Mouse (Mus musculus) Patski (cell line): ENCODE data around the gene A630095N17Rik. TPM values are rescaled to one million over a fixed set of nuclear protein-coding genes. Genes with fewer than 3 reads are reported as not detected.
A peak's percentile ranks its signal among the peaks of the same experiment; 100 is the strongest.

Experiments used
- ATAC-seq: fragments of 100-300 bp; one replicate; pipeline ENCODE4 v1.8.0; 2021
- CTCF ChIA-PET: fragments of 350-600 bp; sonication (Branson Sonifier 250); formaldehyde crosslinking; loops from one replicate; lab custom pipeline; 2022; ENCODE audit warnings: inconsistent platforms; lab: Charles Lee
- POLR2A ChIA-PET: fragments of 350-600 bp; sonication (Branson Sonifier 250); formaldehyde crosslinking; loops from one replicate; lab custom pipeline; 2022; ENCODE audit warnings: antibody characterized with exemption, inconsistent platforms; lab: Charles Lee
- DNase-seq: peaks from one replicate; pipeline ENCODE4 v3.0.0-alpha.2; 2011; ENCODE audit warnings: low read depth, low spot score
- H3K27me3 ChIP-seq: fragments of 371-371 bp; one replicate; pipeline ENCODE4 v1.5.1; 2021
- CTCF ChIP-seq: fragments of 100-300 bp; IDR thresholded peaks from one replicate; pipeline ENCODE4 v1.5.1; 2021
- in situ Hi-C: fragments of 300-500 bp; cut with MboI; formaldehyde crosslinking; loops from 3 replicates; pipeline ENCODE4 v1.11.1; 2018; ENCODE audit warnings: low pct_unique_long_range_greater_than_20kb, mixed read lengths
- polyA plus RNA-seq: library from polyadenylated mRNA; unstranded; gene quantifications from one replicate; pipeline ENCODE4 v1.2.3, GENCODE M21; 2021

The A630095N17Rik gene
- polyA plus RNA-seq, 1 experiment from 2014 or later: 0.15 TPM

DNA sequence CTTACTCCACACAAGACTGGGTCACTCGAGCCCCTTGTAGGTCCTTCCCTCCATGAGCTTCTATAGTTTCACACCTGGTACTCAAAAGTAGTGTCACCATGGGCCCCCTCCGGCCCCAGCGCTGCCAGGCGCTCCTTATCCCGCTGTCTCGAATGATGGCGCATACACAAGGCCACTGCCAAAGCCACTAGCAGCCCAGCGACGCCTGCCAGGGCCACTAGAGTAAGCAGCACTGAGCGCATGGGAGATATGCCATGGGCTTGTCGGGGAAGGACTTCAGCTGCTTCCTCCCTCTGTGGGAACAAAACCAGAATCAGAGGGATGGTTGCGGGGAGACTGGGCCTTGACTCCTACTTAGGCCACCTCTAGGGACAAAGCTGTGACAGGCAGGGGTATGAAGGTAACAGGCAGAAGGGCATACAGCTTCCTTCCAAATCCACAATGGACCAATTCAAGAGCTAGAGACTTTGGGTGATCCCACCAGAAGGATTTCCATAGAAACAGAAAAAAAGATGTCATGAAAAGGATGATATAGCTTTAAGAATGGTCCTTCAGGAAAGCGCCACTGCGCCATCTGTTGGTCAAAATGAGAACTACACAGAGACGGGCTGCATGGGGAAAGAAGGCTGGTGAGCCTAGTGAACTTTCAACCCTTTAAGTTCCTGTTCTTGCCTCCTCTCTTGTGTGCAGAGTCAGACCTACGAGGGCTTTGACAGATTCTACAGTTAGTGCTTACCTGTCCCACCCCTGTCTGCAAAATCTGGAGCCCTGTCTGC, 22.1 kb upstream of the A630095N17Rik start:
- in situ Hi-C loops: loop anchor here (10.0 kb wide), 1 partner anchor 69 kb away; the partner anchor contains the start of gene Abcb6
- H3K27me3 ChIP-seq: no peaks in the 10 kb centered on the region
- ATAC-seq (no peak), DNase-seq (no peak)
- POLR2A ChIA-PET: interaction anchor here (0.9 to 1.2 kb wide), 2 partner anchors 113 to 120 kb away, joined by 3 to 5 read pairs; partner anchors contain the start of gene Slc23a3
- CTCF ChIA-PET: interaction anchor here (0.6 to 1.5 kb wide), 17 partner anchors 9 to 332 kb away, joined by 3 to 6 read pairs (median 3); partner anchors contain the start of gene Nhej1
- TF ChIP-seq CTCF: no peak

DNA sequence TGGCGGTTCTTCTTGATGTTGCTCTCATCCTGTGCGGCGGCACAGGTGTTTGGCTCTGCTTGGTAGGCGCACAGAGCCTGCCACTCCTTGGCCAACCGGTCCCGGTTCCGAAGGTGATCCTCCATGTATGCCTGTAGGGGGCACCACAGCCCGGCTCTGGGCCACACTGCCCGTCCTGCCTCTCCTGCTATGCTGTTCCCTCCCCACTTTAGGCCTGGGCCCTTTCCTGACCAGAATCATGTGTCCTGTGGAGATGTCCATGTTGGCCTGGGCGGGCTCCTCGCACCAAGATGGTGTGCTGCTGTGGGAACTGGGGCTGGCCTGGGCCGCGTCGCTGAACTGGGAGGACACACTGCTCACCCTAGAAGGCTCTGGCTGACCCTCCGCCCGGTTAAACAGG, 21.1 kb upstream of the A630095N17Rik start:
- ChIA-PET POLR2A (no interaction called here), CTCF (interaction anchor here (1.1 to 1.4 kb wide), 3 partner anchors 83 to 201 kb away, joined by 3 to 4 read pairs (median 4); partner anchors contain the start of gene Nhej1)
- no peaks in the 10 kb centered on the region for H3K27me3 ChIP-seq
- DNase-seq (no peak), ATAC-seq (no peak)
- in situ Hi-C loops: loop anchor here (10.0 kb wide), 1 partner anchor 68 kb away; the partner anchor contains the start of gene Abcb6
- TF ChIP-seq CTCF: no peak

DNA sequence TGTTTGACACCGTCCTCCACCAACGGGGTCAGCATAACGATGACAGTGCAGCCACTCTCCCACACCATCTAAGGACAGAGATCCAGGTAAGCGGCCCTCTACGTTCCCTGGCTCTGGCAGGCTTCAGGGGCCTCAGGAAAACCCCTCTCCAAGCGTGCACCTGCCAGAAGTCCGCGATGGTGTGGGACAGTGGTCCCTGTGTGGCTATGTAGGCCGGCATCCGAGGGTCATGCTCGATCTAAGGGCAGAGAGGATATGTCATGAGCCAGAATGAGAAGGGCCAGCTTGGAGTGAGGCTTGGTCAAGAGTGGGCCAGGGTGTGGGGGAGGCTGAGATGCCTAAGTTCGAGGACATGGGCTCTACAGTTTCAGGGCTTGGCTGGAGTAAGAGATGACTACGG, 20.4 kb upstream of the A630095N17Rik start:
- ChIA-PET CTCF (interaction anchor here (1.0 to 2.0 kb wide), 14 partner anchors 9 to 201 kb away, joined by 3 to 10 read pairs (median 5); partner anchors contain the start of genes Ankzf1, Atg9a, Dnajb2 and Tuba4a), POLR2A (interaction anchor here (0.5 kb wide), 1 partner anchor 114 kb away, joined by 3 read pairs; no protein-coding TSS in a partner anchor)
- TF ChIP-seq CTCF: no peak
- in situ Hi-C loops: loop anchor here (10.0 kb wide), 1 partner anchor 68 kb away; the partner anchor contains the start of gene Abcb6
- no peaks in the 10 kb centered on the region for H3K27me3 ChIP-seq
- no peak for DNase-seq
- ATAC-seq: no peak

DNA sequence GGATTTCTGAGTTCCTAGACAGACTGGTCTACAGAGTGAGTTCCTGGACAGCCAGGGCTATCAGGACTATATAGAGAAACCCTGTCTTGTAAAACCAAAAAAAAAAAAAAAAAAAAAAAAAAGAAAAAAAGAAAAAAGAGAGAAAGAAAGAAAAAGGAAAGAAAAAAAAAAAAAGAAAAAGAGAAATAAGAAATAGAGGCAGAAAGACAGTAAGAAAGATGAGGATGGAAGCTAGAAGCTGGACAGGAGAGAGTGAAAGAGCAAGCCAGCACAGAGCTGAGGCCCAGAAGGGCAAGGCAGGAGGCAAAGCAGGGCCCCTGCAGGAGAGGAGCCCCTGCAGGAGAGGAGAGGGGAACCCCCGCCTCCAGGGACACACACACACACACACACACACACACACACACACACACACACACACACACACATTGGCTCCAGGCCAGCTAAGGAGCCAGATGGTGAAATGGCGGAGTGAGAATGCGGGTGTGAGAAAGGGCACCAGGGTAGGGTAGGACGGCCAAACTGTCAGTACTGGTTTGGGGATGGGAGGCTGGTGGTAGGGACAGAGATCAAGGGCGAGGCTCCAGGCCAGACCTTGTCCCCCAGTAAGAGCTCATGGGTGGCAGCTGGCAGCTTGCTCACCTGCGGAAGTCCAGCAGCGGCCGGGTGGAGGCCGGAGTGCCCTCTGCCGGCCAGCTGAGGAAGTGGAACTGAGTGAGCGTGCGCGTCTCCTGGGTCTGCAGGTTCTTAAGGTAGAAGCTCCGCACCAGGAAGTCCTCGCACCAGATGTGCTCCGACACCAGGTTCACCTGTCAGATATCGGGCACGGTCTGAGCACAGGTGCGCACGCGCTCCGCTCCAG, 19.4 kb upstream of the A630095N17Rik start:
- no peaks in the 10 kb centered on the region for H3K27me3 ChIP-seq
- POLR2A ChIA-PET: interaction anchor here (0.5 to 1.1 kb wide), 2 partner anchors 70 to 113 kb away, joined by 3 to 11 read pairs; no protein-coding TSS in a partner anchor
- DNase-seq (no peak), ATAC-seq (no peak)
- CTCF ChIA-PET: interaction anchor here (0.6 to 2.0 kb wide), 17 partner anchors 8 to 287 kb away, joined by 3 to 10 read pairs (median 3); partner anchors contain the start of genes Ankzf1, Atg9a, Dnajb2 and Tuba4a
- in situ Hi-C loops: loop anchor here (10.0 kb wide), 1 partner anchor 67 kb away; the partner anchor contains the start of gene Abcb6
- TF ChIP-seq CTCF: no peak

DNA sequence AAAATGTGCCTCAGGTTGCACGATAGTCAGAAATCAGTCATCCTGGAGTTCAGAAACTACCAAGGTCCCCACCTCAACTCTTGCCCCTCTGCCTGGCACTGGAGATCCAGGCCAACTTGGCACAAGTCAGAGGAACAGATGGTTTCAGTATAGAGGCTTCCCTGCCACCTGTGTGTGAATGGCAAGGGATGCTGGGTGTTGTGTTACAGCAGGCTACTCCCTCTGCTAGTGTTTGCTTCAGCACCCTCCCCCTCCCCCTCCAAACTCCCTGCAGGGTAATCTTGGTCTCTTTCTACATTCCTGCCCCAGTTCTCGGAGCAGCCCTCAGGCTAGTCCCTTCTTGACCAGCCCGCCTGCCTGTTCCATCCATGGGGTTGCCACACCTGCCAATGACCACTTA, 18.6 kb upstream of the A630095N17Rik start:
- H3K27me3 ChIP-seq: no peaks in the 10 kb centered on the region
- in situ Hi-C loops: loop anchor here (10.0 kb wide), 1 partner anchor 66 kb away; the partner anchor contains the start of gene Abcb6
- POLR2A ChIA-PET: no interaction called here
- DNase-seq: no peak
- no peak for ATAC-seq
- no peak for TF ChIP-seq CTCF
- CTCF ChIA-PET: interaction anchor here (1.7 to 2.0 kb wide), 3 partner anchors 8 to 72 kb away, joined by 9 to 10 read pairs (median 9); partner anchors contain the start of gene Dnajb2

DNA sequence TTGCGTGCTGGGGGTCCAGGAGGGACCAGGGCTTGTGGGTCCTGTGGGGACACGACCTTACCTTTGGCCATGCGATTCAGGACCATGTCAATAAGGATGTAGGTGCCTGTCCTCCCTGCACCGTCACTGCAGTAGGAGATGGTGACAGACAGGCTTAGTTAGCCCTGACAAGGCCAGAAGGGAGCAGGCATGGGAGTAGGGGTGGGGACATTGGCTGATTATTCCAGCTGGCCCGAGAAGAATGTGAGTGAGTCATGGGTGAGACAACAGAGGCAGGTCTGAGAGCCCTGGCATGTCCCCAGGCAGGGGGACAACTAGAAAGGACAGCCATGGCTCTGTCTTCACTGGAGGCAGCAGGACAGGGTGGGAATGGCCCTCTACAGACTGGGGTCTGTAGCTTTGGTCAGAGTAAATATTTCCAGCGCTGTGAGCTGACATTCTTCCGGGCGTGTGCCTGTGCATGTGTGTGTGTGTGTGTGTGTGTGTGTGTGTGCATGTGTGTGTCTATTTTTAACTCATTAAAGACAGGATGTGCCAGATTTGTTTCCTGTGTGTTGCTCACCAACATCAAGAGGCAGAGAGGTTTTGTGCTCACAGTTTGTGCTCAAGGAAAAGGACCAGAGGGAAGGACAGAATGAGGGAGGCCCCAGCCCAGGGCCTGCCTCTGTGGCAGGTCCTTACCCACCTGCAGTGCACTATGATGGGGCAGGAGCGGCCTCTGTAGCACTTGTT, 16.3 kb upstream of the A630095N17Rik start:
- no peak for TF ChIP-seq CTCF
- peak; percentile 57 for DNase-seq
- in situ Hi-C loops: no loop called here
- ChIA-PET POLR2A (interaction anchor here (0.6 to 2.0 kb wide), 2 partner anchors 12 to 37 kb away, joined by 3 to 11 read pairs; partner anchors contain the start of genes Dnajb2, Glb1l and Stk16), CTCF (interaction anchor here (1.0 to 1.2 kb wide), 2 partner anchors 14 to 34 kb away, joined by 3 to 4 read pairs; no protein-coding TSS in a partner anchor)
- peak; percentile 73 for ATAC-seq
- no peaks in the 10 kb centered on the region for H3K27me3 ChIP-seq

DNA sequence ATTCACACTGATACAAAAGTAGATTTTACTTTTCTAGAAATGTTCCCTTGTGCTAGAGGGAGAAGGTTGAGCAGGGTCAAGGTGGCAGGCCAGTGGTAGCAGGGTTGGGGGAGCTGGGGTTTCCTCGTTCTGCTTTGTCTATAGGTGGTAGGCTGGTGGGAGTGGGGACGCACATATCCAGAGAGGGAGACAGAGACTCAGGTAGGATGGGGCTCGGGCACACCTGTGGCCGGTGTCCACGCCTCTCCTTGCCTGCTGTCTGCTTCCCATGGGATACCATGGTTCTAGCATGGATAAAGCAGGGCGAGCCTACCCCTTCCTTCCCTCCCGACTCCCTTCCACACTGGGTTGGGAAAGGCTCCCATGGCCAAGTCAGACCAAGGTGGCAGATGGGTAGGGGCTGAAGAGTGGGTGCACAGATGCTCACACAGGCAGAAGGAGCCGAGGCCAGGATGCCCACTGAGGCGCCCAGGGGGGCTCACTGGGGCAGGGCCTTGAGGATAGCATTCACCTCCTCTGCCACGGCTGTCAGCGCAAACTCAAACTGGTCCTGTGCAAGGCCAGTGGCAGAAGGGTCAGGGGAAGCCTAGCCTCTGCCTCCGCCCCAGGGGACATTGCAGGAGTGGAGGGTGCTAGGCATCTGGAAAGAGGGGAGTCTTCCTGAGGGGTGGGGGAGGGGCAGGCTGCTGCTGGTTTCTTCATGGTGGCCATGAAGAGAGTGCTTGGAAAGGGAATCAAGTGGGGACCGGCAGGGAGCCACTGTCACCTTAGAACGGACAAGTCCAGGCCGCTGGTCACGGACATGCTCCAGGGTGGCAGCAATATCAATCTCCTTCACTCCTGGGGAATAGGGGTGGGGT, 15.4 kb upstream of the A630095N17Rik start:
- H3K27me3 ChIP-seq: no peaks in the 10 kb centered on the region
- in situ Hi-C loops: no loop called here
- TF ChIP-seq CTCF: no peak
- CTCF ChIA-PET: no interaction called here
- DNase-seq (no peak), ATAC-seq (no peak)
- POLR2A ChIA-PET: interaction anchor here (1.5 to 2.0 kb wide), 2 partner anchors 11 kb away, joined by 5 to 11 read pairs; partner anchors contain the start of gene Dnajb2

DNA sequence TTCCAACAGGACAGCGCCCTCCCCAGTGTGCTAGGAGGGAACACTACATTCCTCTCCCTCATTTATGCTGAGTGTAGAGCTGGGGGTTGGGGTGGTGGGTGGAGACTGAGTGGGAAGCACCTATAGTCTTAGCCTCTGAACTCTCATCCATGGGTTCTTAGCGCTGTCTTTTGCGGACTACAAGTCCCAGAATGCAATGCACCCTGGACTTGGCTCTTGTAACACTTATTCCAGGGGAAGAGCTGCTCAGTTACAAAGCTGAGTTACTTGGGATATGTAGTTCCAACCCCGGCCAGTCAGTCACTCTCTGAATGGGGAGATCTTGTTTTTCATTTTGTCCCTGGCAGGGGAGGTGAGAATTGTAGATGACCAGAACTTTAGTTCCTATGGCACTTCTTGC, 12.9 kb upstream of the A630095N17Rik start:
- ATAC-seq: no peak
- in situ Hi-C loops: no loop called here
- ChIA-PET POLR2A (no interaction called here), CTCF (no interaction called here)
- H3K27me3 ChIP-seq: no peaks in the 10 kb centered on the region
- no peak for TF ChIP-seq CTCF
- no peak for DNase-seq
